Mouse (Mus musculus): ENCODE measurements around the gene Pdia4.
A peak's percentile ranks its signal among the peaks of the same experiment; 100 is the strongest.
"Not testable (repeated sequence)": the region's sequence is repeated elsewhere in the genome, so short reads cannot be mapped to it uniquely, and the experiment has no call there.

Gene Pdia4

DNA sequence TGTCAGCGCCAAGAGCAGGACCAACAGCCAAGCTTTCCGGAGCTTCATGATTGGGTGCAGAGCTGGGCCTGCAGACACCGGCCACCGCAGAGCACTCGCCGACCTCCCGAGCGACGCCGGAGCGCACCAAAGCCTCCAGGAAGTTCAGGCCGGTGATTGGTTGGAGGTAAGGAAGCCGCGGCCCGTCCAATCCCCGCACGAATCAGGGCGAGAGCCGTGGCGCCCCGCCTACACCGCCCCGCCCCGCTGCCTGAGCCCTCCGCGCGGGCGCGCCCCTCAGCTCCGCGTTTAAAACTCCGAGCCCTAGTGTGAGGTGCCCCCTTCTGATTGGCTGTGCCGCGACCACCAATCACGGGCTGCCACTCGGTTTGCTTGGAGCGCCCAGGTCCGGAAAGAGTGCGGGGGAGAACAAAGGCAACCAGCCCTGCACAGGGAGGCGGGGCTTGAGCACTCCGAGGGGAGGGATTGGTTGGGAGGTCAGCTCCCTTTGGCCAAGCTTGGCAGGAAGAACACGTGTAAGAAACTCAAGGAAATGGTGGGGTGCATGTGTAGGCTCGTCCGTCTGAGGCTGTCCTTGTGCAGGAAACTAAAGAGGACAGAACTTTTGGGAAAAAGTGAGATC is at the start of gene Pdia4:
Gene Pdia4 (minus strand): TSS at position 174 of the 622 bp plus-strand sequence.
- DNase-seq (ENCODE audit: low spot score in 2 of 2): peak; percentile 99

DNA sequence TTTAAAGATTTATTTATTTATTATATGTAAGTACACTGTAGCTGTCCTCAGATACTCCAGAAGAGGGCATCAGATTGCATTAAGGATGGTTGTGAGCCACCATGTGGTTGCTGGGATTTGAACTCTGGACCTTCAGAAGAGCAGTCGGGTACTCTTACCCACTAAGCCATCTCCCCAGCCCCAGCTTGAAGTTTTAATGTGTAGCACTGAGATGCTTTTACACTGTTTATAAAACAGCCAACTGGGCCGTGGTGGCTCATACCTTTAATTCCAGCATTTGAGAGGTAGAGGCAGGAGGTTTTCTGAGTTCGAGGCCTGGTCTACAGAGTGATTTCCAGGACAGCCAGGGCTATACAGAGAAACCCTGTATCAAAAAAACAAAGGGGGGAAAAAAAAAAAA is 44.5 kb upstream of the Pdia4 start:
- DNase-seq (ENCODE audit: low spot score in 2 of 2): not testable (repeated sequence)

DNA sequence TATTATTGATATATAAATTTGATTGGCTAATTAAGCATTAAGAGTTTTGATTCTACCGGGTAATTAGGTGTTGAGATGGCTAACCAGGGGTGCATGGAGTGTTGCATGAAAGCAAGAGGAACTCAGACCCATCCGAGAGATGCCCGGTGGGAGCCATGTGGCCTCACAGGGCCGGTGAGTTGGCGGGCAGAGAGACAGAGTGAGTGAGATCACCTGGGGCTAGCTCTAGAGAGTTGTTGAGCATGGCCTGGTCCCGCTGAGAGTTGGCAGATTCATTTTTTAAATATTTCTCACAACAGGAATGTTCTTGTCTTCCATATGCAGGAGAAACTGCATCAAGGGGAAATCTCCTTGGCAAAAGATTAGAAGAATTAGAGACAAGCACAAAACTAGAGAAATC is 44.0 kb upstream of the Pdia4 start:
- no peak for DNase-seq (ENCODE audit: low spot score in 2 of 2)

DNA sequence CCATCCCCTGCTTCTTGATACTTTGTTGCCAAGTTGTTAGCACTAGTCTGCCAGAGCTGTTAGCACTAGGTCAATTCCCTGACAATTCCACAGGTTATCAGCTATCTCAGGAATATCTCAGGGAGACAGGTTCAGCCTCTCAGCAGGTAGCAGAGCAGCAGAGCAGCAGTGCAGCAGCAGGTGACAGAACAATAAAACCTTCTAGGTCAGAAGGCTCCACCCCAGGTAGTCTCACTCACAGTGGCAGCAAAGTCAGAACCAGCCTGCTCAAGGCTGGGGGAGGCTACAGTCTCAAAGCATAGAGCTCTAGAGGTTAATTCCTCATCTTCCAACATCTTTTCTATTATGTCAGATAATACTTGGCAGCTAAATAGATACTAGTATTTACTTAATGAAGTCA is 32.5 kb upstream of the Pdia4 start:
- DNase-seq (ENCODE audit: low spot score in 2 of 2): no peak

DNA sequence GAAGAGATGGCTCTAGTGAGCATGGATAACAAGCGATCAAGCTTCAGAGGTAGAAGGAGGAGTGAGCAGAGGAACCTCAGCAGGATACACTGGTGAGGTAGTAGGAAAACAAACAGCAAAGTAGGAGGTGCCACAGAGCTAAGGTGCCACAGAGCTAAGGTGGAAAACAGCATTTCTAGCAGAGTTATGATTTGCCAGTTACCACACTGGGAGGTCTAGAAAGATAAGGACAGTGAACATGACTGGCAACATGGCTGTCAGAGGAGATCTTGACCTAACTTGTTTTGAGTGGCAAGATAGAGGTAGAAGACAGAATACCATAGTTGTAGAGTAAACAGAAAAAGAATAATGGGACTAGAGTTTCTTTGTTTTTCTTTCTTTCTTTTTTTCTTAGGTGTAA is 29.1 kb upstream of the Pdia4 start:
- DNase-seq (ENCODE audit: low spot score in 2 of 2): no peak

DNA sequence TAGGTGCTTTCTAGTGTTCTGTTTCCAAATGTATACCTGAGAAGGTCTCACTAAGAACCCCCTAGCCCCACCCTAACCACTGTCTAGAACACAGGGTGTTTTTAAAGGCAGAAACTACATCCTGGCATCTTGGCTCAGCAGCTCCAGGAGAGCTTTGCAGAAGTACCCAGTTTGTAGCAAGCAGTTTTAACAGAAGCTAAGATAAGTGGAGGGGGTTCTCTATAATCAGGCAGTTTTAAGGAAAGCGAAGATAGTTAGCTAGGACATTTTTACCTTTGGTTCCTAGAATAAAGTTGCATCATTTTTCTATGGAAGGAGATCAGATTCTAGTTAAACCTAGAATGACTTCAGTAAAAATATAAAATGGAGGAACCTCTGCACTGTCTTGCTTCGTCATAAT is 28.6 kb upstream of the Pdia4 start:
- DNase-seq (ENCODE audit: low spot score in 2 of 2): no peak

DNA sequence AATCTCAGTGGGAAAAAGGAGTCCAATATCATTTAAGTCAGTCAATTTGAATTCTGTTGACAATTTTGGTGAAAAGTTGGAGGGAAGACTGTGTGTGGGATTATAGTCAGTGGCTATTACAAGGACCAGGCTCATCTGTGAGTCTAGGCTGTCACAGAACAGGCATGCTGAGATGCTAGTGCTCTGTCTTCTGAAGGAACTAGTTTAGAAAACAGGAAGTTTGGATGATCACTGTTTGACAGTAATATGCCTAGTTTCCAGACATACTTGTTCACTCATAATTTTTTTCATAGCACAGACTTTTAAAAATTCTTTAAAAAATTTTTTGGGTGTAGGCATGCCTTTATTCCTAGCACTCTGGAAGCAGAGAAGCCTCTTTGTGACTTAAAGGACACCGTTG is 27.8 kb upstream of the Pdia4 start:
- DNase-seq (ENCODE audit: low spot score in 2 of 2): no peak

DNA sequence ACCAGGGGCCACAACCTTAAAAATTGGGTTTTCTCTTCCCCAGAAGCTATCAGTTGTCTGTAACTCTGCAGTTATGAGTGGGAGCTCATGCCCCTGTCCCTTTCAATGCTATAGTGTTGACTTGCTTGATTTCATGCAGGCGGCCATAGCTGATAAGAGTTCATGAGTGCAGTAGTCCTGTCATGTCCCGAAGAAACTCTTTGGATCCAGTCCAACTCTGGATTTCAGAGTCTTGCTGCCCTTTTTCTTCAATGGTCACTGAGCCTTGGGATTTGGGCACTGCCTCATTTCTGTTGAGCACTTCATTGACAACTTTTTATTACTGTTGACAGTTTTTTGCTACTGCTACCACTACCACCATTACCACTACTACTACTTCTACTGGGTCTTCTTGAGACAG is 24.4 kb upstream of the Pdia4 start:
- no peak for DNase-seq (ENCODE audit: low spot score in 2 of 2)

DNA sequence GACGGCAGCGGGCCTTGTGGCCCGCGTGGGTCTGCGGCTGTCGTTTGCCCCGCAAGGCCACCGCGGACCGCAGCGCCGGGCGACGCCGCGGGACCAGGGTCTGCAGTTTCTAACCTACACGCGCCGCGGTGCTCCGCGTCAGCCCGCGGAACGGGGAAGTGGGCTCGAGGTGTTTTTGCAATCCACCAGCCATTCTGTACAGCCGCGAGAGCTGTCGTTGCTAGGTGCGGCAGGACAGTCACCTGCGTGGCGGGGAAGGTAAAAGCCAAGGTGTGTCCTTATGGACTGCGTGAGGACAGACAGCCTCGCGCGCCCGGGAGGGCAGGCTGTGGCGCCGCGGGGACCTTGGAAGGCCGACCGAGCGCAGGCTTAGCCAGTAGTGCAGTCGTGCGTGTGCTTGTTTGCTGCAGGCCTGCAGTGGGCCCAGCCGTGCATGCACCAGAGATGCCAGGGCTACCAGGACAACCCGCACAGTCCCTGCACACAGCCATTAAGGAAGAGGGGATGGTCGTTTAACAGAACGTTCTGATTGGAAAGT is 22.8 kb upstream of the Pdia4 start:
- peak; percentile 12 to 19 for DNase-seq (ENCODE audit: low spot score in 2 of 2)

DNA sequence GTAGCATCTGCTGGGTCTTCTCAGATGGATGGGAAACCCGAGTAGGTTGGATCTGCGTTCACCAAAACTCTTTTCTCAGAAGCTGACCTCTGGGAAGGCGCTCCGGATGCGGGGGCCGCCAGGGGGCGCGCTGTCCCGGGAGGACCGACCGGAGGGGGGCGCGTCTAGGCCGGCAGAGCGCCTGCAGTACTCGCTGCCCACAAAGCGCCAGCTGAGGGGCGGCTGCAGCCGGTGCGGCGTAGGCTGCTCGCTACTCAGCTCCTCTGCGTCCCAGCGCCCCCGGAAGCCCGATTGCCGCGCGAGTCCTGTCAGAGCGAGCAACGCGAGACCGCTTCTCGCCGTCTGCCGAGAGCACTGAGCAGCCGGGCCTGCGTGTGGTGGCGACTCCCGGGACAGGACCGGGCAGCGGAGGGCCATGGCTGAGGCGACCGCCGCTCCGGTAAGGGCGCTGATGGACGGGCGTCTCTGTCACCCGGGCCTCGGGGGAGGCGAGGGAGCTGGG is 22.3 kb upstream of the Pdia4 start, which contains the start of gene Zfp398:
Gene Zfp398 (plus strand): TSS at position 180 of the 502 bp plus-strand sequence.
- DNase-seq (ENCODE audit: low spot score in 2 of 2): peak; percentile 88 to 93

DNA sequence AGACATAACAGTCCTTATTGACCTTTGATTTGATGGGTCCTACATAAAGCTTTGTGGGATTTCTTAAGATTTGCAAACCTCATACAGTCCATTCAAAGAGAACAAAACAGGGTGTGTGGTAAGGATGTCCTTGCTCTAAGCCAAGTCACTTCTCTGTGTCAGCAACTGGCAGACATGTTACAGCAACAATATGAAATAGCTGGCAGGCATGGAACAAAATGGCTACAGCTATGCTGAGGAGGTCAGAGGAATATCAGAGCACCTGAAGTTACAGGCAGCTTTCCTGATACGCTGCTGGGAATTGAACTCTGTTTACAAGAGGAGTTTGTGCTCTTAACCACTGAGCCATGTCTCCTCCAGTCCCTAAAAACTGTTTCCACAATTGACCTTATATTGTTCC is 19.0 kb upstream of the Pdia4 start:
- no peak for DNase-seq (ENCODE audit: low spot score in 2 of 2)

DNA sequence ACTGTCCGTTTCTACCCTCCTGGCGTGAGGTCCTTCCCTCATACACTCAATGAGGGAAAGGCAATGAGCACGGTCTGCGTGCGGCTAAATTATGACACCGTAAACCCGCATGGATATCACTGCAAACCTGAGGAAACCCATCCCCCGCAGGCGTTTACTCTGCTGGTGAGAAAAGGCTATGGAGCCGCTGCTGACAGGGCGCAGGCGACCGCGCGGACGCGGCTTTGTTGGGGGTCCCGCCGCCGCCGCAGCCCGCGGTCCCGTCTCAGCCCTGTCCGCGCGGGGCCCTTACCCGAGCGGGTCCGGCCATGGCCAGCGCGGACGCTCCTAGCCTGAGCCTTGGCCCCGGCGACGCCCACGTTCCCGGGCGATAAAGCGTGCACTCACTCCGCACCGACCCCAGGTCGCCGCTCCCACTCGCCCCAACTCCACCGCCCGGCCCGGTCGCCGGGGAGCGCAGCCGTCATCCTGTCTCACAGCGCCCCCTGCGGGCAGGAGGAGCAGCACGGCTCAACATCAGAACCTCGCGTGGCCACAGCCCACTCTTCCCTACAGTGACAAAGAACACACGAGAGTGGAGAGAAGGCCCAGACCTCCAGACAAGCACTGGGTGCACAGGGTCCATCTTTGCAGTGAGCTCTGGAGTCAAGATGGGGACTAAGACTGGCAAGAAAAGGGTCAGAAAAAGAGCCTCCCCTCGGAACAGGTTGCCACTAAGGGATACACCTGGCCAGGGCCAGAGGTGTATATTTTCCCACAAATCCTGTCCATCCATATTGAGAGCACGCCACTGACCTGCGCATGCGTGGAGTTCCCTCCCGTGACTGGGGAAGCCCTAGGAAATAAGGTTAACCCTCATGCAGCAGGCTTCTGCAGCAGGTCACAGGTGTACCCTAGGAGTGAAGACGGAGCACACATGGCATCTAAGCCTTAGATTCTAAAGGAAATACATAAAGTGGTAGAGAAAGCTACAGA is 17.2 kb upstream of the Pdia4 start, which contains the start of gene Zfp786:
Gene Zfp786 (minus strand): TSS at position 764 of the 975 bp plus-strand sequence.
- peak; percentile 79 to 86 for DNase-seq (ENCODE audit: low spot score in 2 of 2)

DNA sequence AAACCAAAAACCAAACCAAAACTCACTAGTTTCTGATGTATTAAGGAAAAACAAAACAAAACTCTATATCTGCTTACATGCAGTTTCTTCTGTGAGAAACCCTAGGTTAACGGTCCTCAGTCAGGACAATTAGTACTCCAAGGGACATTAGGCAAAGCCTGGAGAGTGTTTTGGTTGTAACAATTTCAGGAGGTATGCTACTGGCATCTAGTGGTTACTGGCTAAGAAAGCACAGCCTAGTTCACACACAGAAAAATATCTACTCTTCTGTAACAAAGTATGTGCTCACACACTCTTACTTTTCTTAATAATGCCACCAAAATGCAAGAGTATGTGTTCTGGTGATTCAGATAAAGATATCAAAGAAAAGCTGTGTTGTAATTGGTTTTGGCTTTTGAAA is 15.7 kb upstream of the Pdia4 start:
- DNase-seq (ENCODE audit: low spot score in 2 of 2): no peak

DNA sequence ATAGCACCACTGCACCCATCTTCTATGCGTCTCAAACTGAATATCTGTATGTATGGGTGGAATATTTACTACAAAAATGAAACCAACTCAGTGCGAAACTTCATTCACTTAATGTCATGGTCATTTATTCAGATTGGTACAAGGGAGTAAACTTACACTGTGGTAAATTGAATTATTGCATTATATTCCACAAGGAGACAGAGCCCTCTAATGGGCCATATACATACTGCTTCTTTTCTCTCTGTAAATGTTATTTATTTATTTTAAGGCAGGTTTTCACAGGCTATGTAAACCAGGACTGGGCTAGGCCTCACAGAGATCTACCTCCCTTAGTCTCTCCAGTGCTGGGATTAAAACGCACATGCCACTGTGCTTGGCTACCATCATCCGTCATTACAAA is 14.2 kb upstream of the Pdia4 start:
- no peak for DNase-seq (ENCODE audit: low spot score in 2 of 2)

DNA sequence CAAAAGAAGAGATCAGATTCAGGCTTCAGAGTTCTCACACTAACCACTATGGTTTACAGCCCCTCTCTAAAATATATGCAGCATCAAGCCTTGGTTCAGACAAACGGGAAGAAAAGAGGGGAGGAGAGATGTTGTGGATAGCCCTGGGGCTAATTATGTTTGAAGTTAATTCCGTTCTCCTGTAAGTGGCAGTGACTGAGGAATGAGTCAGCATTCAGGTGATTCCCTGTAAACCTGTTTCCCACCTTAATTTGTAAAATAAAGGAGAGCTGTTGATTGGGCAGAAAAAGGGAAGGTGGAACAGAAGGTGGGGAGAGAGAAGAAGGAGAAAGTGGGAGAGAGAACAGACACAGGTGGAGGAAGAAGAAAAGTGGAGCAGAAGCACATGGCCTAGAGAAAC is 11.0 kb upstream of the Pdia4 start:
- no peak for DNase-seq (ENCODE audit: low spot score in 2 of 2)

DNA sequence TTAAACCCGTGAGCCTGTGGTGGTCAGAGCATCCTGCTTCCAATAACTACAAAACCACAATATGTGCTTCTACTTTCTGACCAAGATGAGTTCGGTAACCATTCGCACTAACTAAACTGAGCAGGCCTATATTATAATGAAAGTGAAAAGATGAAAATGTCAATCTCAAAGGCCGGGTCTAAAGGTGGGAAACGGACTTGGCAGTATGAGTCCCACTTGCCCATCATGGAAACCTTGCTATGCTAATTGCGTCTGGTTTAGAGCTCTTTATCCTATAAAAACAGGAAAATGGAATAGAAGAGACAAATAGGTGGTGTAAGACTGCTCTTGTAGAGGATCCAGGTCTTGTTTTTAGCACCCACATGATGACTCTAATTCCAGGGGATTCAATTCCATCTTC is 8.5 kb upstream of the Pdia4 start:
- DNase-seq (ENCODE audit: low spot score in 2 of 2): no peak

DNA sequence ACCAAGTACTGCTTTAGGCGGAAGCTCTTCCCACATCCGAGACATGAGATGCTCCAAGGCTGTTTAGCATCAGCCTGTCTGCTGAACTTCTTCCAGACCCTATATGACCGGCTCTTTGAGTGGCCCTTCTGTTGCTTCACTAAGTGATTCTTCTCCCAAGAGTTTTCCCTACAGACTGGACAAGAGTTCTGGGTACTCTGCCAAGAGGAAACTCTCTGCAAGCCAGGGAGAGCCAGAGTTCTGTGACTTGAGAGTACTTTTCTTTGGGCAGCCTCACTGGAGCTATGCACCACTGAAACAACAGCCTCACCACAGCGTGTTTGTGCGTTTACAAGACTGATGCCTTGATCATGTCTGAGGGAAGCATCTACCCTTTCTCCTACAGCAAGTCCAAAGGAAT is 8.0 kb upstream of the Pdia4 start:
- DNase-seq (ENCODE audit: low spot score in 2 of 2): no peak

DNA sequence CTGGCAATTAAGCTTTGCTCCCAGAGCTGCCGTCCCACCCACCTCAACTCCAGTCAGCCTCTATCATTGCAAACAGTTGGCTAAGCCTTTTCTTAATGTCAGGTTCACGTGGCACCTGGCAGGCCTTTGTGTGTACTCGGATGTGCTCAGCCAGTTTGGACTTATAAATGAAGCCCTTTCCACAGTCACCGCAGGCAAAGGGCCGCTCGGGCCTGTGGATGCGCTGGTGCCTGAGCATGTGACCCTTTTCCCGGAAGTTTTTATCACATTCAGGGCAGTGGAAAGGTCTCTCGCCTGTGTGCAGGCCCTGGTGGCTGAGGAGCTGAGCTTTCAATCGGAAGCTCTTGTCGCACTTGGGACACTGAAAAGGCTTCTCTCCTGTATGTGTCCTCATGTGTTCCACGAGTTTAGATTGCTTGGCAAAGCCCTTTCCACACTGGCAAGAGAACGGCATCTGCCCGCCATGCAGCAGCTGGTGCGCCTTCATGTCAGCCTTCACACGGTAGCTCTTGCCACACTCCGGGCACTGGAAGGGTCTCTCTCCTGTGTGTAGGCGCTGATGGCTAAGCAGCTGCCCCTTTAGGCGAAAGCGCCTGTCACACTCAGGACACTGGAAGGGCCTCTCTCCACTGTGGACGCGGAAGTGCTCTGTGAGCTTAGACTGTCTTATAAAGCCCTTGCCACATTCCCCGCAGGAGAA is 6.5 kb upstream of the Pdia4 start:
- DNase-seq (ENCODE audit: low spot score in 2 of 2): no peak

DNA sequence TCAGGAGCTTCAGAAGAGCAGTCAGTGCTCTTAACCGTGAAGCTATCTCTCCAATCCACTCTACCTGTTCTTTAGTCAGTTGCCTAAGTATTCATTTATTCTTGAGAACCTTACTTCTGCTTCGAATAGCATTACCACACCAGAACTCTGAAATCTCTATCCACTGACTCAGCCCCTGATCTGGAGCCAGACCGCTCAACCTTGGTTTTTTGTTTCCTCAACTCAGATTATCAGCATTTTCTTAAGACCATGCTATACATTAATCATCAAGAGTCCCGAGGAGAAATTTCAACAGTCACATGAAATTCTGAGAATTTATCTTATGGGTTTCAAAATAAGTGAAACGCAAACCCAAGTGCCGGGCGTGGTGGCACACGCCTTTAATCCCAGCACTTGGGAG is 5.5 kb upstream of the Pdia4 start:
- DNase-seq (ENCODE audit: low spot score in 2 of 2): no peak

DNA sequence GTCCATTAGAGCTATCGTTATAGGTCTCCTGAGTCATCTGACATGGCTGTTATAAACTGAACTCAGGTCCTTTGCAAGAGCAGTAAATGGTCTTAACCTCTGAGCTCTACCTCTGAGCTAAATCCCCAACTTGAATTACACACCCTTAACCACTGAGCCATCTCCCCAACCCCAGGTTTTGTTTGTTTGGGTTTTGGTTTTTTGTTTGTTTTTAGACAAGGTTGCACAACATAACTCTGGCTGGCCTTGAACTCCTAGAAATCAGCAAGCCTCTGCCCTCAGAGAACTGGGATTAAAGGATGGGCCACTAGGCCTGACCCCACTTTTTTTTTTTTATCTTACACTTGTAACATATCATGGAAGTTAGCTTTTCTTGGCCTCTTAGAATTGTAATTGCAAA is 2.9 kb upstream of the Pdia4 start:
- no peak for DNase-seq (ENCODE audit: low spot score in 2 of 2)

DNA sequence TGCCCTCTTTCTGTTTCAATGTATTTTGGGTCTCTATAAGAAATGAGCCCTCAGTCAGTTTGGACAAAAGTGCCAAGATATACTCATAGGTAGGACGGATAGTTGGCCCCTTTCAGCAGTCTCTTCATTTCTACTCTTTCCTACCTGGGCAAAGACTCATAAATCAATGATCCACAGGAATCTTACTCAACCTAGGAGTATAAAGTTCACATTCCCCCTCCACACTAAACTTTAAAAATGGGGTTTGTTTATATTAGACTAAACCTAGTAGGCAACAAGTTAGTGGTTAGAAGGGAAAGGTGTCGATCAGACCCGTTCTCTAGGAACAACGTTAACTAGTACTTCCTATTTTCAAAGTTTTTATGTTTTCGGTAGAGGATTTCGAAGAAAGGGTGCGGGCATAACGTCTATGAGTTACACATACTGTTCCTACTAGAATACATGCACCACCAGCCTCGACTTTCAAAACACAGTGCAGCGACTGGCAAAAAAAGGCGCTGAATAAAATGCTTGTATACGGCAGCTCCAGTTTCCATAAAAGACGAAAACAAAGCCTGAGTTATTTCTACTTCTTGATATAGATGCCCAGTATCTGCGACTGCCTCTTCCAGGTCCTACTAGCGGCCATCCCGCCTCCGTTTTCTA is 837 bp downstream of the Pdia4 start:
- no peak for DNase-seq (ENCODE audit: low spot score in 2 of 2)
